Mouse (Mus musculus) midbrain, embryonic 15.5 days (tissue): ENCODE measurements around the gene E2f8. TPM values are rescaled to one million over a fixed set of nuclear protein-coding genes. Genes with fewer than 3 reads are reported as not detected.
A peak's percentile ranks its signal among the peaks of the same experiment; 100 is the strongest.

ENCODE experiments used
- ATAC-seq: fragments of 200-750 bp; cut with Nextera tagmentation; replicated peaks from 2 replicates; pipeline ENCODE4 v1.8.0; 2017; ENCODE audit warnings: moderate TSS enrichment
- H3K27ac ChIP-seq: fragments of 300-500 bp; sonication (generic); 2 replicates; pipeline ENCODE4 v1.5.1; 2015; ENCODE audit warnings: mild to moderate bottlenecking, inconsistent platforms
- H3K27me3 ChIP-seq: fragments of 300-500 bp; sonication (generic); replicated peaks from 2 replicates; pipeline ENCODE4 v1.6.1; 2015; ENCODE audit warnings: inconsistent platforms
- H3K36me3 ChIP-seq: fragments of 300-500 bp; sonication (generic); replicated peaks from 2 replicates; pipeline ENCODE4 v1.6.1; 2015; ENCODE audit warnings: inconsistent platforms
- H3K4me1 ChIP-seq: fragments of 300-500 bp; sonication (generic); 2 replicates; pipeline ENCODE4 v1.6.1; 2015; ENCODE audit warnings: inconsistent platforms
- H3K4me2 ChIP-seq: fragments of 300-500 bp; sonication (generic); 2 replicates; pipeline ENCODE4 v1.6.1; 2015; ENCODE audit warnings: inconsistent platforms, mild to moderate bottlenecking, moderate library complexity
- H3K4me3 ChIP-seq: fragments of 300-500 bp; sonication (generic); 2 replicates; pipeline ENCODE4 v1.5.1; 2015; ENCODE audit warnings: mild to moderate bottlenecking, inconsistent platforms
- H3K9ac ChIP-seq: fragments of 300-500 bp; sonication (generic); 2 replicates; pipeline ENCODE4 v1.6.1; 2015; ENCODE audit warnings: mild to moderate bottlenecking, inconsistent platforms
- H3K9me3 ChIP-seq: fragments of 300-500 bp; sonication (generic); 2 replicates; pipeline ENCODE4 v1.6.1; 2016; ENCODE audit warnings: inconsistent platforms
- WGBS: fragments of 180-500 bp; shearing (Covaris S2); methylation state at CpG from one replicate; pipeline ENCODE4 v1.1.7; 2015; ENCODE audit warnings: mixed read lengths; 5-methylcytosine and 5-hydroxymethylcytosine counted together
- polyA plus RNA-seq: library from polyadenylated mRNA; unstranded; fragments of >200 nt; fragmentation: Nextera tagmentation; extraction: Ambion mirVana; gene quantifications from 2 replicates; pipeline ENCODE4 v1.2.1, GENCODE M21; 2015

The E2f8 gene
- polyA plus RNA-seq, 1 experiment from 2014 or later: 2.5 TPM

GRCm38 (mm10) chr7:48887973-48888372 lies 6.6 kb upstream of the E2f8 start:
- WGBS: 39% methylated on average over 8 of the region's 8 CpGs
- Histone ChIP-seq H3K36me3 (no peaks in the 10 kb centered on the region), H3K9ac (no peak overlapping the region), H3K4me3 (no peak overlapping the region), H3K27ac (no peak overlapping the region), H3K9me3 (no peaks in the 10 kb centered on the region), H3K4me1 (0 out of 2 replicates have a peak, but pooled peaks cover 11% of the 10 kb centered on the region), H3K27me3 (peaks cover 16% of the 10 kb centered on the region), H3K4me2 (no peak overlapping the region)
- no peak for ATAC-seq

- Histone ChIP-seq H3K9ac (no peak overlapping the region), H3K4me3 (no peak overlapping the region), H3K27ac (no peak overlapping the region), H3K36me3 (no peaks in the 10 kb centered on the region), H3K4me1 (peaks cover 15% of the 10 kb centered on the region), H3K9me3 (no peaks in the 10 kb centered on the region), H3K4me2 (no peak overlapping the region), H3K27me3 (peaks cover 37% of the 10 kb centered on the region)
- 70% methylated on average over 5 of the region's 5 CpGs for WGBS
- no peak for ATAC-seq
These were observed 2.8 kb upstream of the E2f8 start for GRCm38 (mm10) chr7:48884266-48884611.

GRCm38 (mm10) chr7:48883525-48884265 lies 2.3 kb upstream of the E2f8 start:
- no peak overlapping the region for H3K4me3 ChIP-seq
- no peak for ATAC-seq
- H3K4me2 ChIP-seq: no peak overlapping the region
- H3K36me3 ChIP-seq: no peaks in the 10 kb centered on the region
- 76% methylated on average over 4 of the region's 4 CpGs for WGBS
- no peak overlapping the region for H3K9ac ChIP-seq
- H3K27me3 ChIP-seq: peaks cover 37% of the 10 kb centered on the region
- H3K27ac ChIP-seq: no peak overlapping the region
- no peaks in the 10 kb centered on the region for H3K9me3 ChIP-seq
- peaks cover 15% of the 10 kb centered on the region for H3K4me1 ChIP-seq

GRCm38 (mm10) chr7:48881971-48882609 lies 694 bp upstream of the E2f8 start:
- H3K4me1 ChIP-seq: peaks cover 15% of the 10 kb centered on the region
- 3% methylated on average over 28 of the region's 28 CpGs for WGBS
- H3K36me3 ChIP-seq: no peaks in the 10 kb centered on the region
- peak overlapping the region; percentile 58 for H3K4me3 ChIP-seq
- no peak overlapping the region for H3K9ac ChIP-seq
- H3K4me2 ChIP-seq: peak overlapping the region; percentile 98
- no peak overlapping the region for H3K27ac ChIP-seq
- H3K27me3 ChIP-seq: peaks cover 37% of the 10 kb centered on the region
- H3K9me3 ChIP-seq: no peaks in the 10 kb centered on the region
- no peak for ATAC-seq

GRCm38 (mm10) chr7:48880591-48881481 lies 560 bp downstream of the E2f8 start:
- H3K36me3 ChIP-seq: no peaks in the 10 kb centered on the region
- peak overlapping the region; percentile 58 for H3K4me3 ChIP-seq
- peaks cover 15% of the 10 kb centered on the region for H3K4me1 ChIP-seq
- H3K9me3 ChIP-seq: no peaks in the 10 kb centered on the region
- peaks cover 37% of the 10 kb centered on the region for H3K27me3 ChIP-seq
- ATAC-seq: peak; percentile 99
- peak overlapping the region; percentile 98 for H3K4me2 ChIP-seq
- under 1% methylated on average over 65 of the region's 77 CpGs for WGBS
- no peak overlapping the region for H3K27ac ChIP-seq
- H3K9ac ChIP-seq: peak overlapping the region; percentile 44

GRCm38 (mm10) chr7:48879574-48879973 lies 1.8 kb downstream of the E2f8 start:
- WGBS: 49% methylated on average over 3 of the region's 3 CpGs
- H3K27ac ChIP-seq: no peak overlapping the region
- H3K9me3 ChIP-seq: no peaks in the 10 kb centered on the region
- H3K27me3 ChIP-seq: peaks cover 34% of the 10 kb centered on the region
- H3K4me2 ChIP-seq: peak overlapping the region; percentile 16; the same call in 1 of the 2 replicates
- H3K4me3 ChIP-seq: no peak overlapping the region
- H3K4me1 ChIP-seq: peaks cover 15% of the 10 kb centered on the region
- ATAC-seq: no peak
- H3K36me3 ChIP-seq: no peaks in the 10 kb centered on the region
- H3K9ac ChIP-seq: no peak overlapping the region

- ATAC-seq: no peak
- peaks cover 15% of the 10 kb centered on the region for H3K4me1 ChIP-seq
- peaks cover 21% of the 10 kb centered on the region for H3K27me3 ChIP-seq
- H3K36me3 ChIP-seq: no peaks in the 10 kb centered on the region
- H3K4me2 ChIP-seq: no peak overlapping the region
- 89% methylated on average over 15 of the region's 15 CpGs for WGBS
- H3K27ac ChIP-seq: no peak overlapping the region
- no peak overlapping the region for H3K4me3 ChIP-seq
- no peak overlapping the region for H3K9ac ChIP-seq
- H3K9me3 ChIP-seq: no peaks in the 10 kb centered on the region
These were observed 3.5 kb downstream of the E2f8 start for GRCm38 (mm10) chr7:48877786-48878390.

- 71% methylated on average over 4 of the region's 4 CpGs for WGBS
- Histone ChIP-seq H3K9me3 (no peaks in the 10 kb centered on the region), H3K4me1 (peaks cover 7% of the 10 kb centered on the region), H3K27ac (no peak overlapping the region), H3K9ac (no peak overlapping the region), H3K27me3 (peaks cover 7% of the 10 kb centered on the region), H3K4me2 (no peak overlapping the region), H3K4me3 (no peak overlapping the region), H3K36me3 (no peaks in the 10 kb centered on the region)
- ATAC-seq: no peak
These were observed 4.9 kb downstream of the E2f8 start for GRCm38 (mm10) chr7:48876526-48876925.

GRCm38 (mm10) chr7:48875096-48875495 lies 6.3 kb downstream of the E2f8 start:
- 91% methylated on average over 14 of the region's 14 CpGs for WGBS
- H3K9ac ChIP-seq: no peak overlapping the region
- H3K4me2 ChIP-seq: no peak overlapping the region
- no peaks in the 10 kb centered on the region for H3K36me3 ChIP-seq
- H3K27ac ChIP-seq: no peak overlapping the region
- ATAC-seq: no peak
- H3K4me1 ChIP-seq: no peaks in the 10 kb centered on the region
- no peak overlapping the region for H3K4me3 ChIP-seq
- H3K27me3 ChIP-seq: no peaks in the 10 kb centered on the region
- H3K9me3 ChIP-seq: no peaks in the 10 kb centered on the region

GRCm38 (mm10) chr7:48871292-48871691 lies 10.1 kb downstream of the E2f8 start:
- H3K36me3 ChIP-seq: no peaks in the 10 kb centered on the region
- ATAC-seq: no peak
- no peak overlapping the region for H3K9ac ChIP-seq

GRCm38 (mm10) chr7:48870579-48871180 lies 10.7 kb downstream of the E2f8 start:
- Histone ChIP-seq H3K9me3 (no peaks in the 10 kb centered on the region), H3K27ac (no peak overlapping the region), H3K36me3 (no peaks in the 10 kb centered on the region), H3K4me2 (no peak overlapping the region), H3K4me1 (no peaks in the 10 kb centered on the region; the same call in 1 of the 2 replicates), H3K4me3 (no peak overlapping the region), H3K27me3 (no peaks in the 10 kb centered on the region), H3K9ac (no peak overlapping the region)
- ATAC-seq: no peak
- WGBS: 93% methylated on average over 21 of the region's 21 CpGs

More at GRCm38 (mm10) chr7:48871292-48871691, 10.1 kb downstream of the E2f8 start:
- Histone ChIP-seq H3K4me1 (no peaks in the 10 kb centered on the region; the same call in 1 of the 2 replicates), H3K27me3 (no peaks in the 10 kb centered on the region), H3K4me3 (no peak overlapping the region), H3K9me3 (no peaks in the 10 kb centered on the region), H3K4me2 (no peak overlapping the region), H3K27ac (no peak overlapping the region)
- WGBS: 93% methylated on average over 11 of the region's 11 CpGs
